Mouse (Mus musculus) lung, postnatal 0 days (tissue): ENCODE data around the gene Kdelc2.

ENCODE experiments used
- CTCF ChIP-seq: IDR thresholded peaks from 2 replicates; pipeline ENCODE4 v1.5.1; 2016; ENCODE audit warnings: antibody characterized with exemption, mild to moderate bottlenecking
- EP300 ChIP-seq: IDR thresholded peaks from 2 replicates; pipeline ENCODE4 v1.6.1; 2016; ENCODE audit warnings: antibody characterized with exemption, mild to moderate bottlenecking, control low read depth

DNA sequence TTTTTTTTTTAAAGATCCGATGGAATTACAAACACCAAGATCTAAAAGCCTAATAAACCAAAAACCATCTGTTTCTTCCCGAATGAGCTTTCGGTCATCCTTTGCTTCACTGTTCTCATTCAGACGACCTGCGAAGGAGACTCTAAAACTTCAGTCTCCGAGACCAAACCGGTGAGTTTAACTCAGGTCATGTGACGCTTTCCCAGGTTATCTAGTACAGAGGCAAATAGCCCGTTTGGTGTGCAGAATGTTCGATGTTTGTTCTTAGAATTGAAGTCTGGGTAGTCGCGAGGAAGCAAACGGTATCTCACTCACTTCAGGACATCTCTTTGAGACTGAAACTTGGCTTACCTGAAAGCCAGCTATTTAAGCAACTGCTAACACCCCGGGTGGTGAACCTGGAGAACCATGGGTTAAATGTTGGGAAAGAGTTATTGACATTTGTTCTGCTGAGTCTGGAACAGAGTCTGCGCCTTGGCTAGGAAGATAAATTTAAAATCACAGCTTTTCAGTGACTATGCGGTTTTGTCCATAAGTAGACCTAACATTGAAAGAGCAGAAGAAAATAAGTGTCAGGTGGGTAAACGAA is 43.4 kb upstream of the Kdelc2 start:
- TF ChIP-seq CTCF (no peak), EP300 (peak; percentile 69)
